Mouse (Mus musculus) MN1 (cell line): ENCODE measurements around the gene Vmn1r126.
"Not testable (repeated sequence)": the region's sequence is repeated elsewhere in the genome, so short reads cannot be mapped to it uniquely, and the experiment has no call there.

Experiments
- DNase-seq: peaks from one replicate; pipeline ENCODE4 v3.0.0-alpha.2; 2016; ENCODE audit warnings: low spot score

Gene Vmn1r126

GRCm38 (mm10) chr7:21301367-21301766, at the start of gene Vmn1r126:
Gene Vmn1r126, minus strand, starts transcription at chr7:21301467.
- not testable (repeated sequence) for DNase-seq

- DNase-seq = not testable (repeated sequence)
These were observed 47.8 kb upstream of the Vmn1r126 start, which contains the start of gene Vmn1r128 for GRCm38 (mm10) chr7:21349073-21349472. Gene Vmn1r128, plus strand, starts transcription at chr7:21349373.

- DNase-seq = not testable (repeated sequence)
These were observed 18.5 kb upstream of the Vmn1r126 start, which contains the start of gene Vmn1r127 for GRCm38 (mm10) chr7:21319761-21320160. Gene Vmn1r127, minus strand, starts transcription at chr7:21319861.

- not testable (repeated sequence) for DNase-seq
These were observed 29.4 kb downstream of the Vmn1r126 start, which contains the start of gene Vmn1r125 for GRCm38 (mm10) chr7:21271879-21272278. Gene Vmn1r125, plus strand, starts transcription at chr7:21272179.

- DNase-seq = not testable (repeated sequence)
These were observed 40.8 kb downstream of the Vmn1r126 start, which contains the start of gene Vmn1r124 for GRCm38 (mm10) chr7:21260517-21260916. Gene Vmn1r124, minus strand, starts transcription at chr7:21260617.
